Mouse (Mus musculus) brain, embryonic 14.5 days (tissue): ENCODE measurements around the gene Gpbar1.

Experiments used
- CTCF ChIP-seq: fragments of 200-500 bp; IDR thresholded peaks from 2 replicates; pipeline ENCODE4 v1.5.1; 2012; ENCODE audit warnings: inconsistent platforms, mild to moderate bottlenecking, moderate library complexity, borderline replicate concordance; ENCODE audit not compliant: insufficient read depth, insufficient read length; ENCODE audit errors: extremely low read depth
- POLR2A ChIP-seq: fragments of 200-500 bp; IDR thresholded peaks from 2 replicates; pipeline ENCODE4 v1.6.1; 2012; ENCODE audit warnings: mild to moderate bottlenecking, inconsistent platforms, borderline replicate concordance; ENCODE audit not compliant: poor library complexity, insufficient read depth, insufficient read length, severe bottlenecking; ENCODE audit errors: extremely low read depth

DNA sequence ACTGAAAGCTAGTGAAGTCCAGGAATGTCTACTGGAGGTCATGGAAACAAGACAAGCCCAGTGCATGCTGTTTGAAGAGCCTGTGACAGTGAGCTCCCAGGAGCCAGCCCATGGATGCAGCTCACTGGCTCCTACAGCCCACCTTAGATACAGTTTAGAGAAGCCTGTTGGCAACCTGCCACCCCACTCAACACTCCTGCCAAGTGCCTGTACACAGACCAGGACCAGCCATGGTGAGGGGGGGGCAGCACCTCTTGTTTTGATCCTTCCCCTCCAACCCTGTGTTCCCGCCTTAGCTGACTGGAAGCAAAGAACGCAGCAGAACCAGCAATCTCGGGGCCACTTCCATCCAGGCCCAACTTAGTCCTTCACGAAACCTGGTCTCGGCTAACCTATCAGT lies 11.8 kb downstream of the Gpbar1 start:
- TF ChIP-seq CTCF (no peak), POLR2A (no peak)
